Mouse (Mus musculus) neural tube, embryonic 13.5 days (tissue): ENCODE results near the gene Gm28051. TPM values are rescaled to one million over a fixed set of nuclear protein-coding genes. Genes with fewer than 3 reads are reported as not detected.

Source experiments
- ATAC-seq: fragments of 200-750 bp; cut with Nextera tagmentation; 2 replicates; pipeline ENCODE4 v1.8.0; 2017; ENCODE audit warnings: low read depth, mild to moderate bottlenecking, moderate TSS enrichment, moderate library complexity
- H3K27ac ChIP-seq: fragments of 300-500 bp; sonication (generic); replicated peaks from 2 replicates; pipeline ENCODE4 v1.5.1; 2015; ENCODE audit warnings: moderate library complexity, mild to moderate bottlenecking, inconsistent platforms
- H3K27me3 ChIP-seq: fragments of 300-500 bp; sonication (generic); 2 replicates; pipeline ENCODE4 v1.6.1; 2015; ENCODE audit warnings: mild to moderate bottlenecking, inconsistent platforms
- H3K36me3 ChIP-seq: fragments of 300-500 bp; sonication (generic); 2 replicates; pipeline ENCODE4 v1.6.1; 2015; ENCODE audit warnings: mild to moderate bottlenecking, inconsistent platforms
- H3K4me1 ChIP-seq: fragments of 300-500 bp; sonication (generic); replicated peaks from 2 replicates; pipeline ENCODE4 v1.6.1; 2015; ENCODE audit warnings: inconsistent platforms
- H3K4me2 ChIP-seq: fragments of 300-500 bp; sonication (generic); 2 replicates; pipeline ENCODE4 v1.6.1; 2015; ENCODE audit warnings: inconsistent platforms, mild to moderate bottlenecking, moderate library complexity
- H3K4me3 ChIP-seq: fragments of 300-500 bp; sonication (generic); 2 replicates; pipeline ENCODE4 v1.5.1; 2015; ENCODE audit warnings: mild to moderate bottlenecking, inconsistent platforms
- H3K9ac ChIP-seq: fragments of 300-500 bp; sonication (generic); 2 replicates; pipeline ENCODE4 v1.6.1; 2015; ENCODE audit warnings: moderate library complexity, mild to moderate bottlenecking, inconsistent platforms
- H3K9me3 ChIP-seq: fragments of 300-500 bp; sonication (generic); 2 replicates; pipeline ENCODE4 v1.6.1; 2016; ENCODE audit warnings: inconsistent platforms
- WGBS: fragments of 180-500 bp; shearing (Covaris S2); methylation state at CpG from one replicate; pipeline ENCODE4 v1.1.7; 2015; 5-methylcytosine and 5-hydroxymethylcytosine counted together
- polyA plus RNA-seq: library from polyadenylated mRNA; unstranded; fragments of >200 nt; fragmentation: Nextera tagmentation; extraction: Ambion mirVana; gene quantifications from 2 replicates; pipeline ENCODE4 v1.2.1, GENCODE M21; 2015

Gene Gm28051
- not detected in 2 replicates for polyA plus RNA-seq

GRCm38 (mm10) chr12:102757689-102758402 lies at the start of gene Gm28051, which contains the start of the genes Gon7 and Ubr7:
Gene Gm28051, minus strand, starts transcription at chr12:102757765.
Gene Gon7, minus strand, starts transcription at chr12:102757803.
Gene Ubr7, plus strand, starts transcription at chr12:102757967.
- Histone ChIP-seq H3K4me2 (peak within 1 kb of the TSS; percentile 87), H3K27me3 (no peaks in the 10 kb centered on the region), H3K36me3 (peaks cover 8% of the 10 kb centered on the region), H3K4me3 (peak within 1 kb of the TSS; percentile 73), H3K4me1 (peaks cover 36% of the 10 kb centered on the region), H3K9me3 (no peaks in the 10 kb centered on the region), H3K9ac (peak within 1 kb of the TSS; percentile 82), H3K27ac (peak within 1 kb of the TSS; percentile 91)
- ATAC-seq: peak; percentile 97
- under 1% methylated on average over 70 of the region's 73 CpGs for WGBS

- no peaks in the 10 kb centered on the region for H3K27me3 ChIP-seq
- 94% methylated on average over 2 of the region's 2 CpGs for WGBS
- peaks cover 30% of the 10 kb centered on the region for H3K36me3 ChIP-seq
- no peaks in the 10 kb centered on the region for H3K9me3 ChIP-seq
- no peaks in the 10 kb centered on the region for H3K4me1 ChIP-seq
- H3K4me2 ChIP-seq: no peak overlapping the region
- no peak overlapping the region for H3K27ac ChIP-seq
- ATAC-seq: no peak
- H3K4me3 ChIP-seq: no peak overlapping the region
- no peak overlapping the region for H3K9ac ChIP-seq
Observed at GRCm38 (mm10) chr12:102799528-102799927, 42.0 kb upstream of the Gm28051 start.

- Histone ChIP-seq H3K9ac (no peak overlapping the region), H3K36me3 (peaks cover 83% of the 10 kb centered on the region)
- WGBS: 91% methylated on average over 7 of the region's 7 CpGs
Observed at GRCm38 (mm10) chr12:102787927-102788326, 30.4 kb upstream of the Gm28051 start.

GRCm38 (mm10) chr12:102785593-102785985 lies 28.0 kb upstream of the Gm28051 start:
- no peak overlapping the region for H3K9ac ChIP-seq

More at GRCm38 (mm10) chr12:102787927-102788326, 30.4 kb upstream of the Gm28051 start:
- H3K4me1 ChIP-seq: no peaks in the 10 kb centered on the region
- H3K9me3 ChIP-seq: no peaks in the 10 kb centered on the region
- no peak overlapping the region for H3K27ac ChIP-seq
- H3K27me3 ChIP-seq: no peaks in the 10 kb centered on the region
- no peak for ATAC-seq
- no peak overlapping the region for H3K4me2 ChIP-seq
- H3K4me3 ChIP-seq: no peak overlapping the region

GRCm38 (mm10) chr12:102784899-102785592 lies 27.5 kb upstream of the Gm28051 start:
- Histone ChIP-seq H3K27ac (no peak overlapping the region), H3K36me3 (peaks cover 69% of the 10 kb centered on the region), H3K27me3 (no peaks in the 10 kb centered on the region), H3K9ac (no peak overlapping the region), H3K4me3 (no peak overlapping the region), H3K9me3 (no peaks in the 10 kb centered on the region), H3K4me1 (no peaks in the 10 kb centered on the region), H3K4me2 (no peak overlapping the region)
- WGBS: 88% methylated on average over 19 of the region's 19 CpGs
- ATAC-seq: no peak

More at GRCm38 (mm10) chr12:102785593-102785985, 28.0 kb upstream of the Gm28051 start:
- Histone ChIP-seq H3K27ac (no peak overlapping the region), H3K4me2 (no peak overlapping the region), H3K9me3 (no peaks in the 10 kb centered on the region), H3K27me3 (no peaks in the 10 kb centered on the region), H3K4me1 (no peaks in the 10 kb centered on the region), H3K36me3 (peaks cover 75% of the 10 kb centered on the region), H3K4me3 (no peak overlapping the region)
- no peak for ATAC-seq
- WGBS: 83% methylated on average over 5 of the region's 5 CpGs

DNA sequence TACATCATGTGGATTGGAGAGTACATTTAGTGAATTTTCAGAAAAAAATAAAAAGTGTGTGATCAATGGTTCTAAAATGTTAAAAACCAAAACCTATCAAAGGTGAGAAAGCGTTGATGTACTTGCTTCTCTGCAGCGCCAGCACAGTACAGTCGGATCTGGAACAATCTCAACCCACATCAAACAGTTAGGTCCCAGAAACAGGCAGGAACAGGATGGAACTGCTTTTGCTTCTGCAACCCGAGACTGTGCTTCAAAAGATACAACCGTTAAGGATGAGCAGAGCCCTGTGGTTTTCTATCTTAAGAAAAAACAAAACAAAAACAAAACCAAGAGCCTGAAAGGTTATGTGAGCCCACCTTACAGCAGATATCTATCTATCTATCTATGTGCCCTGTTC lies 25.3 kb upstream of the Gm28051 start:
- WGBS: 94% methylated on average over 5 of the region's 5 CpGs
- peaks cover 62% of the 10 kb centered on the region for H3K36me3 ChIP-seq
- ATAC-seq: no peak
- no peaks in the 10 kb centered on the region for H3K27me3 ChIP-seq
- H3K4me1 ChIP-seq: no peaks in the 10 kb centered on the region
- no peak overlapping the region for H3K4me3 ChIP-seq
- no peak overlapping the region for H3K9ac ChIP-seq
- no peak overlapping the region for H3K27ac ChIP-seq
- H3K4me2 ChIP-seq: no peak overlapping the region
- H3K9me3 ChIP-seq: no peaks in the 10 kb centered on the region

DNA sequence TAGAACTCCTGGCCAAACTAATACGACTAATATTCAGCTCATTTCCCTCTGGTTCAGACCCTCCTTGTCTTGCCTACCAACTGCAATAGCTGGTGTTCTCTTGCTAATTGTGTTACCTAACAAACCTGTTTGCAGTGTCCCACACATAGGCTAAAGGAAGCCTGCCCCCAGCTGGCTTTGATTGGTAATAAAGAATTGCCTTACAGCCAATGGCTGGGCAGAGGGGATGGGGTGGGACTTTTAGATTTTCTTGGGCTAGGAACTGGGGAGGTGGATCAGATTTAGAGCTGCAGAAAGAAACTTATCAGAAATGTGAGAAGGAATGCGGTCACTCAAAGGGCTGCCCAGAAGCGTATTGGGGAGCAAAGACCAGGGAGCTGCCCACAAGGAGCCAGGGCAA lies 21.9 kb upstream of the Gm28051 start:
- no peaks in the 10 kb centered on the region for H3K27me3 ChIP-seq
- H3K27ac ChIP-seq: no peak overlapping the region
- 55% methylated on average over 3 of the region's 3 CpGs for WGBS
- peaks cover 65% of the 10 kb centered on the region for H3K36me3 ChIP-seq
- no peak overlapping the region for H3K4me3 ChIP-seq
- H3K9me3 ChIP-seq: no peaks in the 10 kb centered on the region
- H3K4me1 ChIP-seq: no peaks in the 10 kb centered on the region
- no peak overlapping the region for H3K9ac ChIP-seq
- H3K4me2 ChIP-seq: no peak overlapping the region
- ATAC-seq: no peak

DNA sequence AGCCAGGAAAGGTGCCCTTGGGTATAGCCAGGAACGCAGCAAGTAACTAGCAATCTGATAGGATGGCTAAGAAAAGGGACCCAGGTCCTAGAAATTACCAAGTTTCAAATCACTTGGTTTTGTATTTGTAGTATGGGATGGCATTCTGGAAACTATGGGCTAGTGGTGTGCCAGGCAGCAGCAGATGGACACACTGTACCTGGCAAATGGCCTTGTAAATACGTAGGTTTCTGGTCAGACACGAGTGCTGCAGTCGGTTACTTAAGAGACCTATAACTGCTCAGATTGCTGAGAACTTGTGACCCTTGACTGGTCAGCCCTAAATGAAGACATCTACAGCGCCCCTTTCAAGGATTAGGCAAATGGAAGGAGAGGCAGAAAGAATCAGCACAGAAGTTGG lies 20.6 kb upstream of the Gm28051 start:
- no peak overlapping the region for H3K27ac ChIP-seq
- H3K9ac ChIP-seq: no peak overlapping the region
- no peak for ATAC-seq
- no peak overlapping the region for H3K4me2 ChIP-seq
- H3K4me1 ChIP-seq: no peaks in the 10 kb centered on the region
- WGBS: 90% methylated on average over 5 of the region's 5 CpGs
- no peak overlapping the region for H3K4me3 ChIP-seq
- peaks cover 65% of the 10 kb centered on the region for H3K36me3 ChIP-seq
- H3K27me3 ChIP-seq: no peaks in the 10 kb centered on the region
- no peaks in the 10 kb centered on the region for H3K9me3 ChIP-seq

DNA sequence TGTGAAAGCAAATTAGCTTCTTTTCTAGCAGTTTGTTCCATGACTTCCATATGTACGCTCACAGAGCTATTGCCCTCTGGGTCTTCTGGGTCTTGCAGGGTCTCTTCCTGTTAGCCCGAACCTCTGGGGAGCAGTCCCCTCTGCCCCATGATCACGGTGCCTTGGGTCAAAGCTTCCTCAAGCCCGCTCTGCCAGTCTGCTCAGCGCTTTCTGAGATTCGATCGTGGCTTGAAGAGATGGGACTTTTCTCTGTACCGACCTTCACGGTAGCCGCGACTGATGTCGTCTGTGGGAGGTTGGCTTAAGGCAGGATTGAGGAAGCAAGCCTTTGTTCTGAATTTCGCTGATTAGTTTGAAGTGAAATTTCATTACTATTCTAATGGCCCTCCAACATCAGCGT lies 18.5 kb upstream of the Gm28051 start:
- Histone ChIP-seq H3K9me3 (no peaks in the 10 kb centered on the region), H3K27ac (no peak overlapping the region), H3K27me3 (no peaks in the 10 kb centered on the region), H3K4me2 (no peak overlapping the region), H3K4me1 (no peaks in the 10 kb centered on the region), H3K9ac (no peak overlapping the region), H3K36me3 (peaks cover 71% of the 10 kb centered on the region), H3K4me3 (no peak overlapping the region)
- 92% methylated on average over 14 of the region's 14 CpGs for WGBS
- no peak for ATAC-seq

GRCm38 (mm10) chr12:102772676-102773075 lies 15.1 kb upstream of the Gm28051 start:
- peaks cover 94% of the 10 kb centered on the region for H3K36me3 ChIP-seq
- H3K4me3 ChIP-seq: no peak overlapping the region
- H3K27ac ChIP-seq: no peak overlapping the region
- no peaks in the 10 kb centered on the region for H3K9me3 ChIP-seq
- H3K4me1 ChIP-seq: no peaks in the 10 kb centered on the region
- H3K4me2 ChIP-seq: no peak overlapping the region
- WGBS: 90% methylated on average over 5 of the region's 5 CpGs
- no peaks in the 10 kb centered on the region for H3K27me3 ChIP-seq
- no peak overlapping the region for H3K9ac ChIP-seq
- no peak for ATAC-seq

- Histone ChIP-seq H3K36me3 (peaks cover 93% of the 10 kb centered on the region), H3K4me3 (no peak overlapping the region), H3K27ac (no peak overlapping the region), H3K4me1 (no peaks in the 10 kb centered on the region), H3K9ac (no peak overlapping the region), H3K4me2 (no peak overlapping the region), H3K9me3 (no peaks in the 10 kb centered on the region), H3K27me3 (no peaks in the 10 kb centered on the region)
- WGBS: 96% methylated on average over 8 of the region's 8 CpGs
- no peak for ATAC-seq
Observed at GRCm38 (mm10) chr12:102771601-102772000, 14.0 kb upstream of the Gm28051 start.

DNA sequence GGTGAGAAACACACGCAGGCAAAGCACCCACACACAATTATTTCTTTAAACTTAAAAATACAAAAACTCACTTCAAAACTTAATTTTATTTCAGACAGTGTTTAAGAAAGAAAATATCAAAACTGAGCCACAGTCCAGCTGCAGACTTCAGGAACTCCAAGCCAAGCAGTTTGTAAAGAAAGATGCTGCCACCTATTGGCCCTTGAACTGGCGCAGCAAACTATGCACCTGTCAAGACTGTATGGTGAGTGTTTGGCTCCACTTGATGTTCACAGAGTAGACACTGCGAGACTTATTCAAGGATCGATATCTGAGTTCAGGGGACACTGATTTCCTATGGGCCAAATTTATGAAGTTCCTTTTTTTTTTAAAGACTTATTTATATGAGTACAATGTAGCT lies 11.4 kb upstream of the Gm28051 start:
- H3K36me3 ChIP-seq: peaks cover 90% of the 10 kb centered on the region
- no peak for ATAC-seq
- WGBS: 96% methylated on average over 4 of the region's 4 CpGs
- no peaks in the 10 kb centered on the region for H3K9me3 ChIP-seq
- no peaks in the 10 kb centered on the region for H3K27me3 ChIP-seq
- H3K4me1 ChIP-seq: no peaks in the 10 kb centered on the region
- no peak overlapping the region for H3K4me3 ChIP-seq
- no peak overlapping the region for H3K27ac ChIP-seq
- H3K9ac ChIP-seq: no peak overlapping the region
- no peak overlapping the region for H3K4me2 ChIP-seq
